Mouse (Mus musculus) regulatory T cell (primary cell): ENCODE results near the gene Hyal3.

Source experiments
- in situ Hi-C: fragments of 300-600 bp; cut with MboI, MseI; formaldehyde crosslinking; loops from one replicate; pipeline ENCODE4 v1.15.1; 2025; ENCODE audit warnings: high pct_unique_total_duplicates

Hyal3 gene

GRCm38 (mm10) chr9:107633091-107633660, 52.6 kb downstream of the Hyal3 start:
- in situ Hi-C loops: no loop called here

DNA sequence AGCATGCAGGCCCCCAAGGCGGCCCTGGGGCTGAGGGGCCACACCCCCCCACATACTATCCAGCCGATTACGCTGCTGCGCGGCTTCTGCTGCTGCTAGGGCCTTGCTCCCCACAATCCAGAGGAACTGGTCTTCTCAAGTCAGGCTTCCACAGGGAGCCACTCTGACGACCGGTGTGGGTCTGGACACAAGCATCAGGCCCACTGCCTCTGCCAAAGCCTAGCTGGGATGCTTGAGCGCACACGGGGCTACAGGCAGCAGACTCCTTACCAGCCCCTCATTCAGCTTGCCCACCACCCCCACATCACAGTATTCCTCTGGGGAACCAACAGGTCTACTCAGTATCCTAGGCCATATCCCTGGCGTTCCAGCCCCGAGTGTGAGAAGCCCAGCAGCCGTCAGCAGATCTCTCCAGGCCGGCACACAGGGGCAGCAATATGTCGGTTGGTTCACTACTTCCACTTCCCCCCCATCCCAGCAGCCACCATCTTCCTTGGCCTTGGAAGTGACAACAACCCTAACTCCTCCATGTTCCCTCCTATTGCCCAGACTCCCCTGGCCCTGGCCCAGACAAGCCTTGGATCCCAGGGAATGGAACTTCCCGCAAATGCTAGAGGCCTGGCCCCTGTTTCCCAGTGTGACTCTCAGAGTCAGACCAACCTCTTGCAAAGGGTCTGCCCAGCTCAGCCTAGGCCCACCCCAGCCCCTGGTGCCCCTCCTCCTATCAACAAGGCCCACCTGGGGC, 53.2 kb downstream of the Hyal3 start:
- in situ Hi-C loops: no loop called here

DNA sequence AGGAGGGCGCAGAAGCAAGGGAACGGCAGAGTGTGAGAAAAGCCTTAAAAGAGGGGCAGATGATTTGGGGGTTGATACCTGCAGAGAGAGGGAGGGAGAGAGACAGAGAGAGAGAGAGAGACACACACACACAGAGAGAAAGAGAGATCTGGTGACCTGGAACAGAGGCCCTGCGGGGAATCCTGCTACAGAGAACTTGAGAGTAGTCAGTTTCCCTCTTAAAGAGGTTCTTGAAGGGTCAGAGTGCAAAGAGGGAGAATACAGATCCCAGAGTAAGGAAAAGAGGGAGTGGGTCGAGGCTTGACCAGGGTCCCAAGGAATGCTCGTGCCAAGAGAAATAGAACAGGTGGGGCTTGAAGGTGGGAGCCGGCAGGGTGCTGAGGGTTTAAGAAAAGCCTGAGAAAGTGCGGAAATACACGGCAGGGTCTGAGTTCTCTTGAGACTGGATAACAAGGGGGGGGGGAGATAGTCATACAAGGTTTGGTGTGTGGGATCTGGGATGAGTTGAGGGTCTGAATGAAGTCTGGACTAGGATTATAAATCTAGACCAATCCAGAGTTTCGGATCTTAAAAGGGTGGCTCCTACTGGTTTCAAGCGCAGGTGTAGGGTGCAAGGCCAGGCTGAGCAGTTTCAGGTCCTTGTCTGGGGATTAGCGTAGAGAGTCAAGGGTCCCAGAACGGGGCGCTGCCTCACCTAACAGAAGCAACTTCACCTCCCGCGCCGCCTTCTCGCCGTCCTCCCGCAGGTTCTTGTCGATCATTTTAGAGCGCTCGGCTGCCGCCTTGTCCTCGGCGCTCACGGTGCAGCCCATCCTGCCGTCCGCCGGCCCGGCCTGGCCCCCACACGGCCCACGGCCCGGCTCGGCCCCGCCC, 54.0 kb downstream of the Hyal3 start:
- in situ Hi-C loops: no loop called here

- in situ Hi-C loops: no loop called here
These were observed 54.8 kb downstream of the Hyal3 start, which contains the start of gene Gnai2 for GRCm38 (mm10) chr9:107635279-107636028. Gene Gnai2, minus strand, starts transcription at chr9:107635367.
